Mouse (Mus musculus): ENCODE measurements around the gene Snapc5. TPM values are rescaled to one million over a fixed set of nuclear protein-coding genes. Genes with fewer than 3 reads are reported as not detected.

Gene Snapc5
- polyA plus RNA-seq, 2 experiments from 2014 or later = 52.3 to 56.8 TPM

GRCm38 (mm10) chr9:64199897-64200296 lies 20.8 kb downstream of the Snapc5 start:
- ATAC-seq = no peak

- ATAC-seq = no peak
Observed at GRCm38 (mm10) chr9:64202331-64202730, 23.3 kb downstream of the Snapc5 start.

- ATAC-seq = no peak
Observed at GRCm38 (mm10) chr9:64202866-64203265, 23.8 kb downstream of the Snapc5 start.

- ATAC-seq = no peak
Observed at GRCm38 (mm10) chr9:64207509-64208084, 28.5 kb downstream of the Snapc5 start.

DNA sequence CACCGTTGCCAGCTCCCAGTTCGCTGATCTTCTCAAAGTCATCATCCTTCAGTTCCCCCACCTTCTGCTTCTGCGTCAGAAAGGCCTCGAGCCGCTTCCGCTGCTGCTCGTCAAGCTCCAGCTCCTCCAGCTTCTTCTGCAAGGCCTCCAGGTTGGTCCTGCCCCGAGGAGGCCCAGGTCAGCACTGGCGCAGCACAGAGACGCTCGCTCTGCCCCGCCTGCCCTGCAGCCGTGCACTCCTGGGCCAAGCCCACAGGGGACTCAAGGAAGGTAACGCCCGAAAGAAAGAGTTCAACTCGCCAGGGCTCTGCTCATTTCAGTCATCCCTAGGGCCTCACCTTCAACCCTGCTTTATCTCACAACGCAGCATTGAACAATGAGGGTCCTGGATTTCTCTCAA lies 35.4 kb downstream of the Snapc5 start:
- ATAC-seq = no peak

DNA sequence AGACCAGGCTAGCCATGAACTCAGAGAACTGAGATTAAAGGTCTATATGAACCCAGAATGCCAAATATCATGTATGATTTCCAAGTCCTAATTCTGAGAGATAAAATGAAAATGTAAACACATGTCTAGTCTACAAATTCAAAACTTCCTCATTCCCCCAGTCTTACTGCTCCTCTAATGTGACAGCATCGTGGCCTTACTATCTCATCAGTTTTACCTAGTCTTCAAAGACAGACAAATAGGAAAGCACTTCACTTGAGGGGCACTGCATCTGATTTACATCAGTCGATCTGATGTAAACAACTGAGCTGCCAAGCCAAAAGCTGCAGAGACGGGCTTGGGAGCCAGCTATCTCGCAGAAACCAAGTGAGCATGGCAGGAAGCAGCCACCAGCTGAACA lies 37.0 kb downstream of the Snapc5 start:
- no peak for ATAC-seq

GRCm38 (mm10) chr9:64216641-64217040 lies 37.6 kb downstream of the Snapc5 start:
- ATAC-seq = no peak

GRCm38 (mm10) chr9:64217887-64218286 lies 38.8 kb downstream of the Snapc5 start:
- no peak for ATAC-seq

DNA sequence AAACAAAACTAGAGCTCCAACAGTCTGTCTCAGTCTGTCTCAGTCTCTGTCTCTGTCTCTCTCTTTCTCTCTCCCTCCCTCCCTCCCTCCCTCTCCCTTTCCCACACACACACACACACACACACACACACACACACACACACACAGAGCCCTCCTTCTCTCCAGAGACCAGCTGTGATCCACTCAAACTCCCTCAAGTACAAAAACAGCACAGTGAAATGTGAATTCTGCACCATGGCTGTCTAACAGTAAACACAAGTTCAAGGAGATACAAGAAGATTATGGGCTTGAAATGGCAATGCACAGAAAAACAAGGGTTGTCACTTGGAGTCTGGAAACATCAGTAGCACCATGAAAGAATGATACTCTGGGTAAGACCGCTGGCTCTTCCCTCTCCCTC lies 40.2 kb downstream of the Snapc5 start:
- no peak for ATAC-seq

GRCm38 (mm10) chr9:64219772-64220420 lies 40.8 kb downstream of the Snapc5 start:
- ATAC-seq = no peak

GRCm38 (mm10) chr9:64220603-64221002 lies 41.5 kb downstream of the Snapc5 start:
- no peak for ATAC-seq

- ATAC-seq = no peak
Observed at GRCm38 (mm10) chr9:64221480-64221879, 42.4 kb downstream of the Snapc5 start.

GRCm38 (mm10) chr9:64222098-64222497 lies 43.0 kb downstream of the Snapc5 start:
- no peak for ATAC-seq

GRCm38 (mm10) chr9:64225805-64226204 lies 46.7 kb downstream of the Snapc5 start:
- no peak for ATAC-seq

GRCm38 (mm10) chr9:64227736-64228135 lies 48.7 kb downstream of the Snapc5 start:
- ATAC-seq = peak; percentile 52

GRCm38 (mm10) chr9:64228972-64229371 lies 49.9 kb downstream of the Snapc5 start:
- no peak for ATAC-seq

DNA sequence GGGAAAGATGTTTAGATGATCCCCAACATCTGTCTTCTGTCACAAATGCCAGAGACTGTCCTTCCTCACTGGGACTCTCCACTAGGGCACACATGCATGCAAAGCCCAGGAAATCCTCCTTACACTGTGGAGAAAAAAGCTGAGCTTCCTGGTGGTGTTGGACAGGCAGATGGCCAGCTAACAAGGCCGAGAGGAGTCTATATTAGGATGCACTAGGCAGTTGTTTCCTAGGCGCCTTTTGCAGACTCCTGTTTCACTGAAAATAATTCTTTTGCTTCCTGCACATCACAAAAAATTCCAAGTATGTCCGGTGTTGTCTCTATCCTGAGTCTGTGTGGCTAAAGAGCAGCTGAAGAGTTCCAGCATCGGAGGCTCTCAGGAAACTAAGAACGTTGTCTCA lies 52.1 kb downstream of the Snapc5 start:
- ATAC-seq = no peak

- ATAC-seq = no peak
Observed at GRCm38 (mm10) chr9:64231674-64232073, 52.6 kb downstream of the Snapc5 start.

- no peak for ATAC-seq
Observed at GRCm38 (mm10) chr9:64232257-64232957, 53.3 kb downstream of the Snapc5 start.

Other genes with a start within 250 kb of the Snapc5 start
- not detected for gene Smad6, start 157.2 kb upstream of the Snapc5 start, polyA plus RNA-seq (2017; shearing (Covaris generic))
- gene Lctl, start 62.1 kb upstream of the Snapc5 start, polyA plus RNA-seq (2017; shearing (Covaris generic)) = not detected
- 1 to 10 TPM; 5.6 to 7.7 TPM for gene Zwilch, start 6.2 kb upstream of the Snapc5 start, polyA plus RNA-seq (2017; shearing (Covaris generic))
- gene Rpl4, start 5.9 kb upstream of the Snapc5 start, polyA plus RNA-seq (2017; shearing (Covaris generic)) = 1,000 to 10,000 TPM; 3,242 to 3,314 TPM
- gene Uchl4, start 55.9 kb downstream of the Snapc5 start, polyA plus RNA-seq (2017; shearing (Covaris generic)) = 10 to 100 TPM in 1 of 2 experiments, 1 to 10 TPM in 1; 4.4 to 12.2 TPM
- 10 to 100 TPM; 22.9 to 26.6 TPM for gene Map2k1, start 74.4 kb downstream of the Snapc5 start, polyA plus RNA-seq (2017; shearing (Covaris generic))
- gene Tipin, start 102.3 kb downstream of the Snapc5 start, polyA plus RNA-seq (2017; shearing (Covaris generic)) = 10 to 100 TPM; 74.5 to 93.6 TPM
- 1 to 10 TPM; 9.5 to 9.8 TPM for gene Dis3l, start 162.0 kb downstream of the Snapc5 start, polyA plus RNA-seq (2017; shearing (Covaris generic))
- gene Megf11, start 206.4 kb downstream of the Snapc5 start, polyA plus RNA-seq (2017; shearing (Covaris generic)) = under 1 TPM; 0.14 to 0.28 TPM

All from activated CD4-positive, CD25-positive, alpha-beta regulatory T cell, adult 4 months (primary cell).